Mouse (Mus musculus): ENCODE results near the gene Smtn. TPM values are rescaled to one million over a fixed set of nuclear protein-coding genes. Genes with fewer than 3 reads are reported as not detected.

Smtn gene
- polyA plus RNA-seq, 1 experiment from 2014 or later: 116 TPM

DNA sequence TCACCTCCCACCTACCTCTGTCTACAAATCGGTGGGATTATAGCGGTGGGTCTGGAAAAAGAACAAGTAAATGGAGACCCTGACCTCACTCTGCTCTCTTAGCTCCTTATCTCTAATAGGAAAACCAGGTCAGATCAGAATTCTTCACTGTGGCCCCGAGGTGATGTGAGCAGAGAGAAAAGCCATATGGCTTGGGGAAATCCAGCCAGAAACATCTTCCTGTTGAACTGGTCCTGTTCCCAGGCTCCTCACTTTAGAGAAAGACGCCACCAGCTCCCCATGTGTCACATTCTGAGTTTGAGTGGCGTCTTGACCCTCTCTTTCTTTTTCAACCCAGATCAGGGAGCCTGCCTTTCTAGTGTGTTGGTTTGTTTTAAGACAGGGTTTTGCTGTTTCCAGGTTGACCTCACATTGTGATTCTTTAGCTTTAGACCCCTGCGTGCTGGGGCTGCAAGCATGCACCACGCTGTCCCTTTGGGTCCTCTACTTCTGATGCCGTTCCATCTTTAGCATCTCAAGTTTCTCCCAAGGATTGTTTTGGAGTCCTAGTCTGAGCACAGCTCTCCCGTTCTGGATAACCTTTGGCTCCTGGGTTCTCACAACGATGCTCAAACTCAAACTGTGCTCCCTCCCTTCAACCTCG is 20.5 kb downstream of the Smtn start:
- peaks cover 61% of the 10 kb centered on the region for H3K36me3 ChIP-seq (ENCODE audit: control insufficient read depth, insufficient read depth, low read length)
- H3K9me3 ChIP-seq (ENCODE audit: control insufficient read depth, low read length): no peaks in the 10 kb centered on the region
- WGBS: 78% methylated on average over 11 of the region's 11 CpGs
- H3K4me2 ChIP-seq (ENCODE audit: low read depth, low read length): no peak overlapping the region
- ATAC-seq (ENCODE audit: low read depth): no peak
- H3K9ac ChIP-seq (ENCODE audit: low read depth, low read length): no peak overlapping the region
- peaks cover 12% of the 10 kb centered on the region; the same call in 1 of the 2 replicates for H3K27me3 ChIP-seq (replicated peaks; ENCODE audit: control insufficient read depth, insufficient read depth, low read length)
- H3K4me3 ChIP-seq (ENCODE audit: low read depth, low read length): no peak overlapping the region
- peaks cover 17% of the 10 kb centered on the region for H3K4me1 ChIP-seq (ENCODE audit: control insufficient read depth, insufficient read depth, low read length)
- H3K27ac ChIP-seq (replicated peaks; ENCODE audit: low read depth, low read length): no peak overlapping the region
- DNase-seq (ENCODE audit: low spot score): no peak

DNA sequence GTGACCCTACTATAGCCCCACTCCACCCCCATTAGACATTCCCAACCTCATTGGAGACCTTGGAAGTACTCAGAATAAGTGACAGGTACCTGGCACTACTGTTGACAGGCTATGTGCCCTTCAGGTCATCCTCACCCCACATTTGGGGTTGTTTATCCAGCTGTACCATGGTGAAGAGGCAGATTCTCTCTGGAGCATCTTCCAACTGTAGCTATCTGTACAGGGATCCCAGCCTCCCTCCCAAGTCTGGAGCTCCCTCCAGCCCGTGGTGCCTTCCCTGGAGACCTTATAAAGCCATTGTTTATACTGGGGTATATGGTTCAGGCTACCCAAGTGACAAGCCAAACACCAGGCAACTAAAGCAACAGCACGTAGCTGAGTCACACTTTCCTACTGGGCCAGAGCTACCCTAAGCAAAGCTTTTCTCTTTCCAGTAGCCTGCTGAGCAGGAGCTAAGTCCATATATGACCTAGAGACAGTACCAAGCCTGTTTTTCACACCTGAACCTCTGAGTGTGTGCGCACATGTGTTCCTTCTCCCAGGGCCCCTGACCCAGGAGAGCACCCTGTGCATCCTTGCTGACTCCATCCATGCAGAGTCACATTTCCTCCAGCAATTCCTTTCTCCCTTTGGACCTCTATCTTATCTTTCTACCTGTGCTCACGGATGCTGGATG is 21.2 kb downstream of the Smtn start:
- 70% methylated on average over 4 of the region's 4 CpGs for WGBS
- peaks cover 12% of the 10 kb centered on the region; the same call in 1 of the 2 replicates for H3K27me3 ChIP-seq (replicated peaks; ENCODE audit: control insufficient read depth, insufficient read depth, low read length)
- DNase-seq (ENCODE audit: low spot score): no peak
- H3K4me1 ChIP-seq (ENCODE audit: control insufficient read depth, insufficient read depth, low read length): peaks cover 17% of the 10 kb centered on the region
- H3K36me3 ChIP-seq (ENCODE audit: control insufficient read depth, insufficient read depth, low read length): peaks cover 54% of the 10 kb centered on the region
- ATAC-seq (ENCODE audit: low read depth): no peak
- no peak overlapping the region for H3K4me2 ChIP-seq (ENCODE audit: low read depth, low read length)
- H3K27ac ChIP-seq (replicated peaks; ENCODE audit: low read depth, low read length): no peak overlapping the region
- H3K9ac ChIP-seq (ENCODE audit: low read depth, low read length): no peak overlapping the region
- H3K4me3 ChIP-seq (ENCODE audit: low read depth, low read length): no peak overlapping the region
- H3K9me3 ChIP-seq (ENCODE audit: control insufficient read depth, low read length): no peaks in the 10 kb centered on the region

DNA sequence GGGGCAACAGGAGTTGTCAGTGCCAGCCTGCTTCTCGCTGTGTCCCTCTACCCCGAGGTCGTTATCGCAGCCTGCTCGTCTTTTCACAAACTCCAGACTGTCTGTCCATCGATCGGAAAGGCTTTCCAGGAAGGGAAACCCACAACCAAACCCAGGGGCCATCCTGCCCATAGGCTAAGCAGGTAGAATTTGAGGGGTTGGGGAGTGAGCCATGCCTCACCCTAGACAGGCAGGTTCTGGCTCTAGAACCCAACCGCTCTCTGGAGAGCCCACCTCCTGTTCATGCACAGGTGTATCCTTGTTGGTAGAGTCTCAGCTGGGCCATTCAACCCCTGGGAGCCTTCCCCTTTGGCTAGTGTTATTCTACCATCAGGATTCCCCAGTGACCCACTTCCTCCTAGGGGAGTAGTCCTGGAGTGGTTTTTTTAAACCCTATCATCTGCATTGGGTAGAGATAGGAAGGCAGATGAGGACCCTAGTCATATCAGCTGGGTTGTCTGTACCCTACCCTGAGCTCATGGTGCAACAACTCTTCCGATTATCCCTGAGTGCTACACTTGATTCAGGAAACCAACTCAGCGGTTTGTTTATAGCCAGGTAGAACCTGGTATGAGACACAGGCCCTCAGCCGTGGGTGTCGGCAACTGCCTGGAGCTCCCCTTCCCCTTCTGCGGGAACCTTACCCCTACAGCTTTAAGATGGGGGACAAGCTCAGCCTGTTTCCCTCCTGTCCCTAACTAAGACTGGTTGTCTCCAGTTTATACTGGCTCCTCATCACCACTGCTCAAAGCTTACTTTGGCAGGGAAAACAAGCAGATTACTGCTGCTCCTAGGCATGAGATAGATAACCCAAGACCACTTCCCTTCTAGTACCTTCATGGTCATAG is 22.3 kb downstream of the Smtn start:
- WGBS: 50% methylated on average over 13 of the region's 13 CpGs
- H3K27ac ChIP-seq (replicated peaks; ENCODE audit: low read depth, low read length): no peak overlapping the region
- peaks cover 43% of the 10 kb centered on the region for H3K36me3 ChIP-seq (ENCODE audit: control insufficient read depth, insufficient read depth, low read length)
- peak; percentile 9; the same call in 1 of the 2 replicates for ATAC-seq (ENCODE audit: low read depth)
- no peaks in the 10 kb centered on the region for H3K9me3 ChIP-seq (ENCODE audit: control insufficient read depth, low read length)
- H3K9ac ChIP-seq (ENCODE audit: low read depth, low read length): no peak overlapping the region; the same call in 1 of the 2 replicates
- no peak for DNase-seq (ENCODE audit: low spot score)
- peak overlapping the region; percentile 84 for H3K4me2 ChIP-seq (ENCODE audit: low read depth, low read length)
- H3K4me1 ChIP-seq (ENCODE audit: control insufficient read depth, insufficient read depth, low read length): peaks cover 17% of the 10 kb centered on the region
- peaks cover 12% of the 10 kb centered on the region; the same call in 1 of the 2 replicates for H3K27me3 ChIP-seq (replicated peaks; ENCODE audit: control insufficient read depth, insufficient read depth, low read length)
- H3K4me3 ChIP-seq (ENCODE audit: low read depth, low read length): peak overlapping the region; percentile 40

DNA sequence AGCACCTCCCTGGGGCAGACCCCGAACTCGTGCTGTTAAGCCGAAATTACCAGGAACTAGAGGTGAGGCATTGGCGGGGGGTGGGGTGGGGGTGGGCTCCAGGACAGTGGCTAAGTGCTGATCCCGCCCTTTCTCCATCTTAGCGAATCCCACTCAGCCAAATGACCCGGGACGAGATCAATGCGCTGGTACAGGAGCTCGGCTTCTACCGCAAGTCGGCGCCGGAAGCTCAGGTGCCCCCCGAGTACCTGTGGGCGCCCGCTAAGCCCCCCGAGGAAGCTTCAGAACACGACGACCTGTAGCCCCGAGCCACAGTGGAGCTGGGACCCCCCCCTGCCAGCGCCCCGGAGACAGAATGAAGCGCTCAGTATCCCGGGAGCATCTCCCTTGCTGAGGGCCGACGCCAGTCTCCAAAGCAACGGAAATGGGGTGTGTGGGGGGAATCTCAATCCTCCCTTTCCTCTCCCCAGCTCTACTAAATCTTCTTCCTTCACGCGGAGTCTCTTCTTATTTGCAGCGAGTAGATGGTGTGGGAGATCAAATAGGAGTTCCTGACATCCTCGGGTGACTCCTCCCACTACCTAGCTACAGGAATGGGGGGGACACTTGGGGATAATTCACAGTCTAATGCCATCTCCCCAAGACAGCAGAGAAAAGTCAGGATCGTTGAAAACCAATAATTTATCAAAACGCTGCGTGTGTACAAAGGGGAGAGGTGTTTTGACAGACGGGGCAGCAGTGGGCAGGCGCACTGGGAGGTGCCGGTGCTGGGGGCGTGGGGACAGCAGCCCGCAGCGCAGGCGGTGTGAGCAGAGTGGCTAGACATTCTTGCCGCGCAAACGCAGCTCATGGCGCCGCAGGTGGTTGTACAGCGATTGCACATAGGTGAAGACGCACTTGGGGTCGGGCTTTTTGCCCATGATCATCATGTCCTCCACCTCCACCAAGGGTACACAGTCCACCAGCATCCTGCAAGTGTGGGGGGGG is 23.3 kb downstream of the Smtn start:
- H3K9me3 ChIP-seq (ENCODE audit: control insufficient read depth, low read length): no peaks in the 10 kb centered on the region
- DNase-seq (ENCODE audit: low spot score) (peak; percentile 60), ATAC-seq (ENCODE audit: low read depth) (peak; percentile 14; the same call in 1 of the 2 replicates)
- H3K4me2 ChIP-seq (ENCODE audit: low read depth, low read length): peak overlapping the region; percentile 84
- H3K27me3 ChIP-seq (replicated peaks; ENCODE audit: control insufficient read depth, insufficient read depth, low read length): peaks cover 12% of the 10 kb centered on the region; the same call in 1 of the 2 replicates
- peak overlapping the region; percentile 54 for H3K9ac ChIP-seq (ENCODE audit: low read depth, low read length)
- no peak overlapping the region for H3K27ac ChIP-seq (replicated peaks; ENCODE audit: low read depth, low read length)
- WGBS: 1% methylated on average over 50 of the region's 50 CpGs
- peaks cover 34% of the 10 kb centered on the region for H3K36me3 ChIP-seq (ENCODE audit: control insufficient read depth, insufficient read depth, low read length)
- peaks cover 17% of the 10 kb centered on the region for H3K4me1 ChIP-seq (ENCODE audit: control insufficient read depth, insufficient read depth, low read length)
- peak overlapping the region; percentile 40 for H3K4me3 ChIP-seq (ENCODE audit: low read depth, low read length)

DNA sequence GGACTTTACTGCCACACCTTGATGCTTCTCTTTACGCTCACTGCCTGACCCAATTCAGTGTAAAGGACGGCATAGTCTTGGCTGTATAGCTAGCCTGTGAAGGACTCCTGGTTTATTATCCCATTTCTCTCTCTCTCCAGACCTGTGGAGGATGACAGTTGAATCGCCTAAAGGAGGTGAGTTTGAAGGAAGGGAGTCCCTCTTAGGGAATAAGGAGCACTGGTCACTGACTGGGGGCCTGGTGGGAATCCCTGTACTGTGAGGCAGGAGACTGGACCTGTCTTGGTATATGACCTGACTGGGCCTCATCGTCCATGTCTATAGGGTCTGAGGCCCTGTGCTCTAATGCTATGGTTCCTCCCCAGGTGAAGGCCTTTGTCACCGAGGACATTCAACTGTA is 24.3 kb downstream of the Smtn start:
- H3K4me1 ChIP-seq (ENCODE audit: control insufficient read depth, insufficient read depth, low read length): peaks cover 17% of the 10 kb centered on the region
- no peaks in the 10 kb centered on the region for H3K9me3 ChIP-seq (ENCODE audit: control insufficient read depth, low read length)
- H3K36me3 ChIP-seq (ENCODE audit: control insufficient read depth, insufficient read depth, low read length): peaks cover 23% of the 10 kb centered on the region; the same call in 1 of the 2 replicates
- 78% methylated on average over 5 of the region's 5 CpGs for WGBS
- H3K27ac ChIP-seq (replicated peaks; ENCODE audit: low read depth, low read length): no peak overlapping the region
- peak overlapping the region; percentile 84 for H3K4me2 ChIP-seq (ENCODE audit: low read depth, low read length)
- peaks cover 12% of the 10 kb centered on the region; the same call in 1 of the 2 replicates for H3K27me3 ChIP-seq (replicated peaks; ENCODE audit: control insufficient read depth, insufficient read depth, low read length)
- no peak for ATAC-seq (ENCODE audit: low read depth)
- H3K9ac ChIP-seq (ENCODE audit: low read depth, low read length): peak overlapping the region; percentile 21; the same call in 1 of the 2 replicates
- peak overlapping the region; percentile 53; the same call in 1 of the 2 replicates for H3K4me3 ChIP-seq (ENCODE audit: low read depth, low read length)
- DNase-seq (ENCODE audit: low spot score): no peak

DNA sequence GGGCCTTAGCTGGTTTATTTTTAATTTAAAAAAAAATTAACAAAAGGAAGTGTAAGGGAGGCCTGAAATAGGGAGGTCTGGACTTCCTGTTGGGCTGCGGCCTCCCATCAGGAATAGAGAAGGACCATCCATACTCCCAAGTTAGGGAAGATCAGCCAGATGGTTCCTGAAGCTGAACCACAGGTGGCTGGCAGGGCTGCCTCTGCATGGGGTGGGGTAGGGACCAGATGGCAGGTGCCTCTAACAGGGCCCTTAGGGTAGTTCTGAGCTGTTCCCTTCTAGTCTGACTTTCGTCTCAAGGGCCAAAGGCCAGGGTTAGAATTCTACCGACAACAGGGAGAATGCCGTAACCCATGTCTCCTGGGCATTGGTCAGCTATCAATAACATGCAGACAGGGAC is 24.8 kb downstream of the Smtn start:
- ATAC-seq (ENCODE audit: low read depth): no peak
- peaks cover 12% of the 10 kb centered on the region; the same call in 1 of the 2 replicates for H3K27me3 ChIP-seq (replicated peaks; ENCODE audit: control insufficient read depth, insufficient read depth, low read length)
- peak overlapping the region; percentile 53 for H3K4me3 ChIP-seq (ENCODE audit: low read depth, low read length)
- peaks cover 17% of the 10 kb centered on the region for H3K4me1 ChIP-seq (ENCODE audit: control insufficient read depth, insufficient read depth, low read length)
- 91% methylated on average over 4 of the region's 4 CpGs for whole genome bisulfite sequencing
- H3K4me2 ChIP-seq (ENCODE audit: low read depth, low read length): peak overlapping the region; percentile 84
- H3K36me3 ChIP-seq (ENCODE audit: control insufficient read depth, insufficient read depth, low read length): peaks cover 18% of the 10 kb centered on the region; the same call in 1 of the 2 replicates
- no peaks in the 10 kb centered on the region for H3K9me3 ChIP-seq (ENCODE audit: control insufficient read depth, low read length)
- no peak overlapping the region for H3K27ac ChIP-seq (replicated peaks; ENCODE audit: low read depth, low read length)
- H3K9ac ChIP-seq (ENCODE audit: low read depth, low read length): peak overlapping the region; percentile 73; the same call in 1 of the 2 replicates
- no peak for DNase-seq (ENCODE audit: low spot score)

DNA sequence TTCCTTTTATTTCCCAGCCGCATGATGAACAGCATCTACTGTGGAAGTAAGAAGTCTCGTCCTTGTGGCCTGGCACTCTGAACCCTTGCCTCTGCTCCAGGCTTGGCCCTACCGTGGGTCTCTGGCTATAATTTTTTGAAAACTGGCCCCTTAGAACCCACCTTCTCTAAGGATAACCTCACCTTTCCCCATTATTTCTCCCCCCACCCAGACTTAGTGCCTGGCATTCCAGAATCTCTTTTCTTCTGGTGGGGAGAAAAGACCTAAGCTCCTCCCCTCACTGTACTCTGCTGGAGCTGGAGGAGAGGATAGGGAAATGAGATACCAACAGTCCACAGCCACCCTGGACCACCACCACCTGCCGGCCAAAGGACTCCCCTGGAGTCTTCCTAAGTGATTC is 25.2 kb downstream of the Smtn start:
- Histone ChIP-seq H3K27ac (replicated peaks; ENCODE audit: low read depth, low read length) (peak overlapping the region; percentile 54; the same call in 1 of the 2 replicates), H3K9me3 (ENCODE audit: control insufficient read depth, low read length) (no peaks in the 10 kb centered on the region), H3K36me3 (ENCODE audit: control insufficient read depth, insufficient read depth, low read length) (peaks cover 14% of the 10 kb centered on the region; the same call in 1 of the 2 replicates), H3K4me3 (ENCODE audit: low read depth, low read length) (peak overlapping the region; percentile 53), H3K4me1 (ENCODE audit: control insufficient read depth, insufficient read depth, low read length) (peaks cover 17% of the 10 kb centered on the region), H3K27me3 (replicated peaks; ENCODE audit: control insufficient read depth, insufficient read depth, low read length) (peaks cover 12% of the 10 kb centered on the region; the same call in 1 of the 2 replicates), H3K4me2 (ENCODE audit: low read depth, low read length) (peak overlapping the region; percentile 84), H3K9ac (ENCODE audit: low read depth, low read length) (peak overlapping the region; percentile 73)
- no peak for ATAC-seq (ENCODE audit: low read depth)
- DNase-seq (ENCODE audit: low spot score): no peak
- 8% methylated on average over 4 of the region's 4 CpGs for WGBS

Data from embryonic facial prominence, embryonic 14.5 days (tissue).